Mouse (Mus musculus): Measurements from ENCODE around the gene Efhd2. TPM values are rescaled to one million over a fixed set of nuclear protein-coding genes. Genes with fewer than 3 reads are reported as not detected.

Gene Efhd2
- polyA plus RNA-seq, 1 experiment from 2014 or later = 97.5 TPM

DNA sequence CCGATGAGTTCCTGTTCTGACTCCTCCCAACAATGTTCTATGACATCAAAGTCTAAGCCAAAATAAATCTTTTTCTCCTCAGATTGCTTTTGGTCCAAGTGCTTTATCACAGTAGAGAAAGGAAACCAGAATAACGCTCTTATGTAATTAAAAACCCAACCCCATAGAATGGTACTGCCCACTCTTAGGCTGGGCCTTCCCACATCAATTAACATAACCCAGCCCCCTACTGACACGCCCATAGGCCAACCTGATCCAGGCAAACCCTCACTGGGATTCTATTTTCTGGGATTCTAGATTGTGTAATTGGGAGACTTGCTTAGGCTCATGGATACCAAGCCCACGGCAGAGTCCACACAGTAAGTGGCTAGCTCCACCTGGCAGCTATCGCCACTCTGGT, 9.7 kb downstream of the Efhd2 start:
- H3K4me2 ChIP-seq (ENCODE audit: low read depth, low read length) = no peak overlapping the region
- no peak overlapping the region for H3K27ac ChIP-seq (ENCODE audit: low read length)
- peaks cover 10% of the 10 kb centered on the region for H3K36me3 ChIP-seq (ENCODE audit: control insufficient read depth, insufficient read depth, low read length)
- no peak for ATAC-seq (ENCODE audit: low read depth)
- H3K27me3 ChIP-seq (ENCODE audit: control insufficient read depth, insufficient read depth, low read depth, low read length) = no peaks in the 10 kb centered on the region
- H3K4me1 ChIP-seq (replicated peaks; ENCODE audit: control insufficient read depth, insufficient read depth, low read length) = peaks cover 29% of the 10 kb centered on the region
- 93% methylated on average over 5 of the region's 5 CpGs for WGBS
- H3K4me3 ChIP-seq (ENCODE audit: low read length) = no peak overlapping the region
- no peak overlapping the region for H3K9ac ChIP-seq (ENCODE audit: low read length)
- no peaks in the 10 kb centered on the region for H3K9me3 ChIP-seq (ENCODE audit: control insufficient read depth, low read length)

DNA sequence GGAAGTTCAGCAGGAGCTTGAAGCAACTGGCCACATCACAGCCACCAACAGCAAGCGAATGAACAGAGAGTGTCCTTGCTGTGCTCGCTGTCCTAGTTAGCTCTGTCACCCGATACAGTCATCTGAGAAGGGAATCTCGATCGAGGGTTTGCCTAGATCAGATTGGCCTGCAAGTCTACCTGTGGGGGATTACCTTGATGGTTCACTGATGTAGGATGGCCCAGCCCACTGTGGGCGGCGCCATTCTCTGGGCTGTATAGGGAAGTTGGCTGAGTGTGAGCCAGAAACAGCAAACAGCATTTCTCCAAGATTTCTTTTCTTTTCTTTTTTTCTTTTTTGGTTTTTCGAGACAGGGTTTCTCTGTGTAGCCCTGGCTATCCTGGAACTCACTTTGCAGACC, 10.2 kb downstream of the Efhd2 start:
- WGBS = 89% methylated on average over 8 of the region's 8 CpGs
- H3K27ac ChIP-seq (ENCODE audit: low read length) = no peak overlapping the region

DNA sequence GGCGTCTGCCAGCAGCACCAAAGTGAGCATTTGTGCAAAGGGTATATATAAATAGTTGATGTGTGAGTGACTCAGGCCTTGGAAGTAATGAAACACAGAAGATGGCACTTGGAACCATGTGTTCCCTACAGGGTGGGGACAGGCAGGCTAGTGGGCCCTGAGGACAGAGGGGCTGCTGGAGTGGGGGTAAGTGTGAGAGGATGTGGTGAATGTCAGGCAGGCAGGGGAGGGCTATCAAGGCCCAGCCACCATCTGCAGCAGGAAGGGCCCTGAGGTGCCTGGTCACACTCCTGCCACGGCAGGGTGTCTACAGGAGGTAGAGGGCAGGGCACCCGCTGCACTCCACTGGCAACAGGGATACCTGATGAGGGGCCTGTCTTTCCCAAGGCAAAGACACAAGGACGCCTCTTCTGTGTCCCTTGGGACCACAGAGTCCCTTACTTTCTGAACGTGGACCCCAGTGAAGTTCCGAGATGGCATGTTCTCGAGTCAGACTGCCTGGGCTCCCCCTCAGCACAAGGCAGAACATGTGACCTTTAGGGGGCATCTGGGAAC, 10.9 kb downstream of the Efhd2 start:
- Histone ChIP-seq H3K9ac (ENCODE audit: low read length) (no peak overlapping the region), H3K9me3 (ENCODE audit: control insufficient read depth, low read length) (no peaks in the 10 kb centered on the region), H3K36me3 (ENCODE audit: control insufficient read depth, insufficient read depth, low read length) (peaks cover 18% of the 10 kb centered on the region), H3K27ac (ENCODE audit: low read length) (no peak overlapping the region), H3K4me3 (ENCODE audit: low read length) (no peak overlapping the region), H3K4me1 (replicated peaks; ENCODE audit: control insufficient read depth, insufficient read depth, low read length) (peaks cover 25% of the 10 kb centered on the region), H3K4me2 (ENCODE audit: low read depth, low read length) (no peak overlapping the region), H3K27me3 (ENCODE audit: control insufficient read depth, insufficient read depth, low read depth, low read length) (no peaks in the 10 kb centered on the region)
- 79% methylated on average over 7 of the region's 7 CpGs for WGBS
- ATAC-seq (ENCODE audit: low read depth) = no peak

More for the DNA sequence above, 10.2 kb downstream of the Efhd2 start:
- no peak for ATAC-seq (ENCODE audit: low read depth)
- Histone ChIP-seq H3K9me3 (ENCODE audit: control insufficient read depth, low read length) (no peaks in the 10 kb centered on the region), H3K4me3 (ENCODE audit: low read length) (no peak overlapping the region), H3K9ac (ENCODE audit: low read length) (no peak overlapping the region), H3K4me2 (ENCODE audit: low read depth, low read length) (no peak overlapping the region), H3K4me1 (replicated peaks; ENCODE audit: control insufficient read depth, insufficient read depth, low read length) (peaks cover 27% of the 10 kb centered on the region), H3K27me3 (ENCODE audit: control insufficient read depth, insufficient read depth, low read depth, low read length) (no peaks in the 10 kb centered on the region), H3K36me3 (ENCODE audit: control insufficient read depth, insufficient read depth, low read length) (peaks cover 14% of the 10 kb centered on the region)

DNA sequence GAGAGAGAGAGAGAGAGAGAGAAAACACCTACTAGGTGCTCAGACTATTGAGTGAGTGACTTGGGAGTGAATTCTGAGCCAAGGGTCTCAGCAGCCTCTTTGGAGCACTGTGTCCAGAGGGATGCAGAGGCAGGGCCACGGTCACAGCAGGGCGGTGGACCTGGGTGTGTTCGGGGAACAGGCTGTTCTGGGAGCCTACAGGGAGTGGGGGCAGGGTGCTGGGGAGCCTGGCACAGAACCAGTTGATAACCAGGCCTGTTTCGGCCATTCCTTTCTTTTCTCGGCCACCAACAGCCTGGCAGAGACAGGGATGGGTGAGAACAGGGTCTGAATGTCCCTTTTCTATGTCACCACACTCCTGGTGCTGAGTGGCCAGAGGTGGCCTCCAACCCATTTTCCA, 11.9 kb downstream of the Efhd2 start:
- no peak for ATAC-seq (ENCODE audit: low read depth)
- no peak overlapping the region for H3K4me3 ChIP-seq (ENCODE audit: low read length)
- WGBS = 79% methylated on average over 5 of the region's 5 CpGs

DNA sequence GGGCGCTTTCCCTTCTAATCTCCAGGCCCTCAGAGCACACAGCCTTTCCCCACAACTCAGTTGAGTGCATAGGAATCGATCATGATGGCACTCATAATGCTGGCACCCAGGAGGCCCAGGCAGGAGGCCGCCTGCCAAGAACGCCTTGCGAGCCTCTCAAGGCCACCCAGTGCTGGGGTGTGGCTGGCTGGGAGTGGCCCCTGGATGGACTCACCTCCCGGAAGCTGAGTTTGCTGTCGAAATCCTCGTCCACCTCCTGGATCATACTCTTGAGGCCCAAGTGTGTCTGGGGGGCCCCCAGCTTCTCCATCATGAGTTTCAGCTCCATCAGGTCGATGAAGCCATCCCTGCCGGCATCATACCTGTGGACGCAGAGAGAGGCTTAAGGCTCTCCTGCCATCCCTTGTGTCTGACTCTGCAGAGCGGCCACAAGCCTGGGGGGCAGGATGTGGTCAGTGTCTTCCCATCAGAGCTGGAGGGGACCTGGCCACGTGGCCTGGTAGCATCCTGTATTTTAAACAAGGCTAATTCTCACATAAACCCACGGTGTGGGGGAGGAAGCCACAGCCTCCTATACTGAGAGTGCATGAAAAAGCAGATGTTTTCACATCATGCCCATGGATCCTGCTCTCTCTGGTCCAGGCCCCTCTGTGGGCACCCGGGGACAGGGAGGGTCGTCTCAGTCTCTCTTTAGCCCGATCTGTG, 13.0 kb downstream of the Efhd2 start:
- ATAC-seq (ENCODE audit: low read depth) = no peak
- WGBS = 78% methylated on average over 17 of the region's 17 CpGs
- no peaks in the 10 kb centered on the region for H3K27me3 ChIP-seq (ENCODE audit: control insufficient read depth, insufficient read depth, low read depth, low read length)

More for the DNA sequence above, 11.9 kb downstream of the Efhd2 start:
- Histone ChIP-seq H3K9me3 (ENCODE audit: control insufficient read depth, low read length) (no peaks in the 10 kb centered on the region), H3K4me1 (replicated peaks; ENCODE audit: control insufficient read depth, insufficient read depth, low read length) (peaks cover 20% of the 10 kb centered on the region), H3K27me3 (ENCODE audit: control insufficient read depth, insufficient read depth, low read depth, low read length) (no peaks in the 10 kb centered on the region), H3K4me2 (ENCODE audit: low read depth, low read length) (no peak overlapping the region), H3K9ac (ENCODE audit: low read length) (no peak overlapping the region), H3K27ac (ENCODE audit: low read length) (no peak overlapping the region), H3K36me3 (ENCODE audit: control insufficient read depth, insufficient read depth, low read length) (peaks cover 18% of the 10 kb centered on the region)

DNA sequence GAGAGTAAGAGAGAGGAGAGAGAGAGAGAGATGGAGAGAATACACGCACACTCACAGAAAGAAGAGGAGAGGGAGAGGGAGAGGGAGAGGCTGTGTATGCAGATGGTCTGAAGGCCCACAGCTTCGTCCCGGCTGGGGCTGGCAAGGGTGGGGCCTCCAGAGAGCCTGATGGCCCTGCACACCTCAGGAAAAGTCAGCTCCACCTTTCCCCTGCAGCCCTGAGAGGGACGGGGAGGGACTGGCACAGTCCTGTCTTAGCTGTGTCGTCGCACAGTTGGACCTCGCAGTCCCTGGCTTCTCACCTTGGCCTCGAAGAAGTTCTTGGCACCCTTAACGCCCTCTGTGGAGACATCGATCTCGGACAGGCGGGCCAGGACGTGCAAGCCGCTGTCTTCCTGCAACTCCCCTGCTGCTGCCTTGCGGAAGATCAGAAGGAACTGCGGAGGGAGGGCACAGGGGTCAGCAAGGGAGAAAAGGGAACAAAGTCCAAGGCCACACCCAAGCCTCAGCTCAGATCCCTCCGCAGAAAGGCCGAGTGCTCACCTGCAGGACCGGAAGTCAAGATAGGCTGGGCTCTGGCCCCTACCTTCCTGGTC, 14.4 kb downstream of the Efhd2 start:
- peaks cover 18% of the 10 kb centered on the region for H3K36me3 ChIP-seq (ENCODE audit: control insufficient read depth, insufficient read depth, low read length)
- WGBS = 72% methylated on average over 19 of the region's 19 CpGs
- no peak for ATAC-seq (ENCODE audit: low read depth)

More for the DNA sequence above, 13.0 kb downstream of the Efhd2 start:
- Histone ChIP-seq H3K4me1 (replicated peaks; ENCODE audit: control insufficient read depth, insufficient read depth, low read length) (peaks cover 13% of the 10 kb centered on the region), H3K9me3 (ENCODE audit: control insufficient read depth, low read length) (no peaks in the 10 kb centered on the region), H3K27ac (ENCODE audit: low read length) (no peak overlapping the region), H3K9ac (ENCODE audit: low read length) (no peak overlapping the region), H3K4me2 (ENCODE audit: low read depth, low read length) (no peak overlapping the region), H3K4me3 (ENCODE audit: low read length) (no peak overlapping the region), H3K36me3 (ENCODE audit: control insufficient read depth, insufficient read depth, low read length) (peaks cover 18% of the 10 kb centered on the region)

DNA sequence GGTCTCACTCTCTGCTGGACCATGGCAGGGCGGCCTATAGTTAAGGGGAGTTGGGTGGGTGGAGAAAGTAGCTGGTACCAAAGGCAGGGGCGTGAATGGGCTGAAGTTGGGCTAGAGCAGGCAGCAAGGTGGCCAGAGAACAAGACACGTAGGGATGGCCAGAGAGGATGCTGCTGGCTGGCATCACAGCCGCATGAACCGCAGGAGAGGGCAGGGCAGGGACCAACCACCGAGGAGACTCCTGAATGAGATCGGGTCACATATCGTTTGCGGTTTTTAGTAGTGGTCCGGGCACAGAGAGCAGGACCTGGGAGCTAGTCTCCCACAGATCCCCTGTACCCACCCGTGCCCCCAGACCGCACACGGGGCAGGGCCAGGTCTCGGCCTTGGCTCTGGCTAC, 15.4 kb downstream of the Efhd2 start:
- H3K4me1 ChIP-seq (replicated peaks; ENCODE audit: control insufficient read depth, insufficient read depth, low read length) = peaks cover 6% of the 10 kb centered on the region
- H3K4me3 ChIP-seq (ENCODE audit: low read length) = no peak overlapping the region
- no peaks in the 10 kb centered on the region for H3K27me3 ChIP-seq (ENCODE audit: control insufficient read depth, insufficient read depth, low read depth, low read length)
- H3K4me2 ChIP-seq (ENCODE audit: low read depth, low read length) = no peak overlapping the region
- 89% methylated on average over 14 of the region's 14 CpGs for WGBS
- no peaks in the 10 kb centered on the region for H3K9me3 ChIP-seq (ENCODE audit: control insufficient read depth, low read length)
- no peak overlapping the region for H3K27ac ChIP-seq (ENCODE audit: low read length)
- H3K9ac ChIP-seq (ENCODE audit: low read length) = no peak overlapping the region
- no peak for ATAC-seq (ENCODE audit: low read depth)
- H3K36me3 ChIP-seq (ENCODE audit: control insufficient read depth, insufficient read depth, low read length) = peaks cover 18% of the 10 kb centered on the region

More for the DNA sequence above, 14.4 kb downstream of the Efhd2 start:
- no peak overlapping the region for H3K27ac ChIP-seq (ENCODE audit: low read length)
- H3K4me3 ChIP-seq (ENCODE audit: low read length) = no peak overlapping the region
- H3K4me2 ChIP-seq (ENCODE audit: low read depth, low read length) = no peak overlapping the region
- no peaks in the 10 kb centered on the region for H3K9me3 ChIP-seq (ENCODE audit: control insufficient read depth, low read length)
- no peak overlapping the region for H3K9ac ChIP-seq (ENCODE audit: low read length)
- H3K27me3 ChIP-seq (ENCODE audit: control insufficient read depth, insufficient read depth, low read depth, low read length) = no peaks in the 10 kb centered on the region
- H3K4me1 ChIP-seq (replicated peaks; ENCODE audit: control insufficient read depth, insufficient read depth, low read length) = peaks cover 6% of the 10 kb centered on the region

DNA sequence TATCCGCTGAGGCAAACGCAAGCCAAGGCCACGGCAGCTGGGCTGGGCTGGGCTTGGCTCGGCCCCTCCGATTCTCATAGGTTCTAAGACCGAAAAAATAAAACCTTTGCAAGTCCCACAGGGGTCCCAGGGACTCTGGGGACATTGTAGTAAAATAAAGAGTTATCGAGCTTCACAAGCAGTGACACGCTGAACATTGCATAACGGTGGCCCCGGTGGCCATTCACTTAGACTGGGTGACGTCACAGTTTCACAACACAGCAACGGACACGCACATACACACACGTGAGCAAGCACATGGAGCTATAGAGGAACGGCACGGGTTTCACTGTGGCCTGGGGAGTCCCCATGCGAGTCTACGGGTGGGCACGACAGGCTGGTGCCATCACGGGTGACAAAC, 16.2 kb downstream of the Efhd2 start:
- WGBS = 75% methylated on average over 20 of the region's 20 CpGs
- Histone ChIP-seq H3K27ac (ENCODE audit: low read length) (peak overlapping the region; percentile 25; the same call in 1 of the 2 replicates), H3K9ac (ENCODE audit: low read length) (no peak overlapping the region)

DNA sequence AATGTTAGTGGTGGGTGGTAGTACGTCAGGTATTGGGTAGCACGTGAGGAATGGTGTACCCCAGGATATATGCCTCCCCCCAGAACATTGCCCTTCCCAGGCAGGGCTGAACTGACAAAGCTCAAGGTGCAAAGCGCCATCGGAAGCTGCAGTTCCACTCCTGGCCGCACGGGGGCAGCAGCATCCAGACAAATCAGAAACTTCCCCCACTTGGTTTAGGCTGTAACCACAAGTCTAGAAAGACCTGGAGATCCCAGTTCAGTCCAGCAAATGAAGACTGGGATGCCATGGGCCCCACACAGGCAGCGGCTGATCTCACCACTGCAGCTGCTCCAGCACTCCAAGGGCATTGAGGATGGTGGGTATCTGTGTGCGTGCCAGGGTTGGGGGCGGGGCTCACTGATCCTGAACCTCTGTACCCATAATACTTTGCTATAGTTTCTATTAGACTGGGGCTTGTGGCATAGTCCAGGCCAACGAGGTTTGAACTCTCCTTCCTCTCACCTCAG, 17.2 kb downstream of the Efhd2 start:
- Histone ChIP-seq H3K9ac (ENCODE audit: low read length) (no peak overlapping the region), H3K27ac (ENCODE audit: low read length) (no peak overlapping the region; the same call in 1 of the 2 replicates), H3K4me1 (replicated peaks; ENCODE audit: control insufficient read depth, insufficient read depth, low read length) (peaks cover 6% of the 10 kb centered on the region), H3K9me3 (ENCODE audit: control insufficient read depth, low read length) (no peaks in the 10 kb centered on the region), H3K27me3 (ENCODE audit: control insufficient read depth, insufficient read depth, low read depth, low read length) (no peaks in the 10 kb centered on the region), H3K4me3 (ENCODE audit: low read length) (no peak overlapping the region), H3K4me2 (ENCODE audit: low read depth, low read length) (no peak overlapping the region), H3K36me3 (ENCODE audit: control insufficient read depth, insufficient read depth, low read length) (peaks cover 18% of the 10 kb centered on the region)
- 15% methylated on average over 10 of the region's 10 CpGs for WGBS
- ATAC-seq (ENCODE audit: low read depth) = peak; percentile 79

More for the DNA sequence above, 16.2 kb downstream of the Efhd2 start:
- Histone ChIP-seq H3K4me3 (ENCODE audit: low read length) (no peak overlapping the region), H3K9me3 (ENCODE audit: control insufficient read depth, low read length) (no peaks in the 10 kb centered on the region), H3K4me1 (replicated peaks; ENCODE audit: control insufficient read depth, insufficient read depth, low read length) (peaks cover 6% of the 10 kb centered on the region), H3K27me3 (ENCODE audit: control insufficient read depth, insufficient read depth, low read depth, low read length) (no peaks in the 10 kb centered on the region), H3K4me2 (ENCODE audit: low read depth, low read length) (no peak overlapping the region), H3K36me3 (ENCODE audit: control insufficient read depth, insufficient read depth, low read length) (peaks cover 18% of the 10 kb centered on the region)
- no peak for ATAC-seq (ENCODE audit: low read depth)
